Mouse (Mus musculus): ENCODE data around the gene Usp11. TPM values are rescaled to one million over a fixed set of nuclear protein-coding genes. Genes with fewer than 3 reads are reported as not detected.
"Not testable (repeated sequence)": the region's sequence is repeated elsewhere in the genome, so short reads cannot be mapped to it uniquely, and the experiment has no call there.

The Usp11 gene
- total RNA-seq, 1 experiment, result 16.8 TPM

- no peak for TF ChIP-seq ZNF384 (IDR thresholded peaks at IDR 0.05; ENCODE audit: low read depth, low read length)
- TF ChIP-seq ZC3H11A (IDR thresholded peaks at IDR 0.05; ENCODE audit: borderline replicate concordance, low read depth, low read length), result no peak
- TF ChIP-seq CHD2 (IDR thresholded peaks at IDR 0.05; ENCODE audit: low read depth, low read length), result no peak
- TF ChIP-seq HCFC1 (IDR thresholded peaks at IDR 0.05; ENCODE audit: borderline replicate concordance, insufficient read depth, low read length), result no peak
- no peak for TF ChIP-seq MAFK (IDR thresholded peaks at IDR 0.05; ENCODE audit: insufficient read depth, low read depth, low read length)
These were observed 7.9 kb upstream of the Usp11 start for GRCm38 (mm10) chrX:20695842-20696241.

GRCm38 (mm10) chrX:20704295-20705082 is 783 bp downstream of the Usp11 start:
- Histone ChIP-seq H3K36me3 (ENCODE audit: control insufficient read depth, insufficient read depth, low read length, poor library complexity, severe bottlenecking) (no peaks in the 10 kb centered on the region), H3K4me3 (ENCODE audit: insufficient read depth in 1 of 2, low read depth in 1 of 2, low read length in 2 of 2, poor library complexity in 1 of 2, severe bottlenecking in 1 of 2) (peak overlapping the region; percentile 75 to 92), H3K27ac (ENCODE audit: insufficient read depth, low read depth, low read length, poor library complexity, severe bottlenecking) (peak overlapping the region; percentile 91), H3K9me3 (ENCODE audit: control insufficient read depth, insufficient read depth, low read depth, low read length) (no peaks in the 10 kb centered on the region), H3K9ac (ENCODE audit: insufficient read depth, low read depth, low read length, poor library complexity, severe bottlenecking) (peak overlapping the region; percentile 89), H3K4me1 (ENCODE audit: control insufficient read depth in 2 of 2, insufficient read depth in 2 of 2, low read length in 2 of 2, poor library complexity in 1 of 2) (no peaks in the 10 kb centered on the region)
- no peak for TF ChIP-seq ZNF384 (IDR thresholded peaks at IDR 0.05; ENCODE audit: low read depth, low read length)
- no peak for TF ChIP-seq MAFK (IDR thresholded peaks at IDR 0.05; ENCODE audit: insufficient read depth, low read depth, low read length)
- no peak for TF ChIP-seq ZC3H11A (IDR thresholded peaks at IDR 0.05; ENCODE audit: borderline replicate concordance, low read depth, low read length)
- no peak for TF ChIP-seq CHD2 (IDR thresholded peaks at IDR 0.05; ENCODE audit: low read depth, low read length)
- no peak for TF ChIP-seq HCFC1 (IDR thresholded peaks at IDR 0.05; ENCODE audit: borderline replicate concordance, insufficient read depth, low read length)
- peak; percentile 79 for DNase-seq (ENCODE audit: low read depth, low spot score)
- in situ Hi-C loops (cut with MboI; ENCODE audit: low sequenced_read_pairs in 2 of 2, unreplicated experiment in 2 of 2), result no loop called here

More at GRCm38 (mm10) chrX:20695842-20696241, 7.9 kb upstream of the Usp11 start:
- H3K4me3 ChIP-seq (ENCODE audit: insufficient read depth in 1 of 2, low read depth in 1 of 2, low read length in 2 of 2, poor library complexity in 1 of 2, severe bottlenecking in 1 of 2), result no peak overlapping the region
- no peak overlapping the region for H3K9ac ChIP-seq (ENCODE audit: insufficient read depth, low read depth, low read length, poor library complexity, severe bottlenecking)
- H3K4me1 ChIP-seq (ENCODE audit: control insufficient read depth in 2 of 2, insufficient read depth in 2 of 2, low read length in 2 of 2, poor library complexity in 1 of 2), result no peaks in the 10 kb centered on the region
- H3K27ac ChIP-seq (ENCODE audit: insufficient read depth, low read depth, low read length, poor library complexity, severe bottlenecking), result no peak overlapping the region
- no peak for DNase-seq (ENCODE audit: low read depth, low spot score)
- no peaks in the 10 kb centered on the region for H3K9me3 ChIP-seq (ENCODE audit: control insufficient read depth, insufficient read depth, low read depth, low read length)
- peaks cover 43% of the 10 kb centered on the region for H3K36me3 ChIP-seq (ENCODE audit: control insufficient read depth, insufficient read depth, low read length, poor library complexity, severe bottlenecking)
- in situ Hi-C loops (cut with MboI; ENCODE audit: low sequenced_read_pairs in 2 of 2, unreplicated experiment in 2 of 2), result no loop called here

- H3K9me3 ChIP-seq (ENCODE audit: control insufficient read depth, insufficient read depth, low read depth, low read length), result no peaks in the 10 kb centered on the region
- H3K4me3 ChIP-seq (ENCODE audit: insufficient read depth in 1 of 2, low read depth in 1 of 2, low read length in 2 of 2, poor library complexity in 1 of 2, severe bottlenecking in 1 of 2), result peak overlapping the region; percentile 42 to 75
- H3K4me1 ChIP-seq (ENCODE audit: control insufficient read depth in 2 of 2, insufficient read depth in 2 of 2, low read length in 2 of 2, poor library complexity in 1 of 2), result no peaks in the 10 kb centered on the region
- H3K9ac ChIP-seq (ENCODE audit: insufficient read depth, low read depth, low read length, poor library complexity, severe bottlenecking), result no peak overlapping the region
- H3K36me3 ChIP-seq (ENCODE audit: control insufficient read depth, insufficient read depth, low read length, poor library complexity, severe bottlenecking), result no peaks in the 10 kb centered on the region
- no peak for DNase-seq (ENCODE audit: low read depth, low spot score)
- TF ChIP-seq HCFC1 (IDR thresholded peaks at IDR 0.05; ENCODE audit: borderline replicate concordance, insufficient read depth, low read length), result no peak
- no peak overlapping the region; the same call in 1 of the 2 replicates for H3K27ac ChIP-seq (ENCODE audit: insufficient read depth, low read depth, low read length, poor library complexity, severe bottlenecking)
- in situ Hi-C loops (cut with MboI; ENCODE audit: low sequenced_read_pairs in 2 of 2, unreplicated experiment in 2 of 2), result no loop called here
These were observed 1.3 kb downstream of the Usp11 start for GRCm38 (mm10) chrX:20705083-20705402.

GRCm38 (mm10) chrX:20728681-20729080 is 25.0 kb downstream of the Usp11 start:
- Histone ChIP-seq H3K27ac (ENCODE audit: insufficient read depth, low read depth, low read length, poor library complexity, severe bottlenecking) (no peak overlapping the region), H3K36me3 (ENCODE audit: control insufficient read depth, insufficient read depth, low read length, poor library complexity, severe bottlenecking) (no peaks in the 10 kb centered on the region), H3K9me3 (ENCODE audit: control insufficient read depth, insufficient read depth, low read depth, low read length) (no peaks in the 10 kb centered on the region), H3K9ac (ENCODE audit: insufficient read depth, low read depth, low read length, poor library complexity, severe bottlenecking) (no peak overlapping the region), H3K4me1 (ENCODE audit: control insufficient read depth in 2 of 2, insufficient read depth in 2 of 2, low read length in 2 of 2, poor library complexity in 1 of 2) (peaks cover 0 to 2% of the 10 kb centered on the region in 2 experiments; a peak in 1 of 4 replicates), H3K4me3 (ENCODE audit: insufficient read depth in 1 of 2, low read depth in 1 of 2, low read length in 2 of 2, poor library complexity in 1 of 2, severe bottlenecking in 1 of 2) (no peak overlapping the region)
- TF ChIP-seq ZNF384 (IDR thresholded peaks at IDR 0.05; ENCODE audit: low read depth, low read length) (no peak), ZC3H11A (IDR thresholded peaks at IDR 0.05; ENCODE audit: borderline replicate concordance, low read depth, low read length) (no peak), CHD2 (IDR thresholded peaks at IDR 0.05; ENCODE audit: low read depth, low read length) (no peak), MAFK (IDR thresholded peaks at IDR 0.05; ENCODE audit: insufficient read depth, low read depth, low read length) (no peak), HCFC1 (IDR thresholded peaks at IDR 0.05; ENCODE audit: borderline replicate concordance, insufficient read depth, low read length) (no peak)
- in situ Hi-C loops (cut with MboI; ENCODE audit: low sequenced_read_pairs in 2 of 2, unreplicated experiment in 2 of 2), result no loop called here
- DNase-seq (ENCODE audit: low read depth, low spot score), result peak; percentile 25

GRCm38 (mm10) chrX:20730048-20730447 is 26.3 kb downstream of the Usp11 start:
- H3K27ac ChIP-seq (ENCODE audit: insufficient read depth, low read depth, low read length, poor library complexity, severe bottlenecking), result not testable (repeated sequence)

More at GRCm38 (mm10) chrX:20730048-20730447, 26.3 kb downstream of the Usp11 start:
- H3K9ac ChIP-seq (ENCODE audit: insufficient read depth, low read depth, low read length, poor library complexity, severe bottlenecking); in situ Hi-C loops (cut with MboI; ENCODE audit: low sequenced_read_pairs in 2 of 2, unreplicated experiment in 2 of 2); H3K9me3 ChIP-seq (ENCODE audit: control insufficient read depth, insufficient read depth, low read depth, low read length); H3K4me1 ChIP-seq (ENCODE audit: control insufficient read depth in 2 of 2, insufficient read depth in 2 of 2, low read length in 2 of 2, poor library complexity in 1 of 2); H3K36me3 ChIP-seq (ENCODE audit: control insufficient read depth, insufficient read depth, low read length, poor library complexity, severe bottlenecking); H3K4me3 ChIP-seq (ENCODE audit: insufficient read depth in 1 of 2, low read depth in 1 of 2, low read length in 2 of 2, poor library complexity in 1 of 2, severe bottlenecking in 1 of 2): not testable (repeated sequence)
- DNase-seq (ENCODE audit: low read depth, low spot score), result peak; percentile 7

All from ES-E14 (cell line).